Mouse (Mus musculus) 3T3-L1 (cell line): Measurements from ENCODE around the gene Dynlrb1.

Experiments
- DNase-seq: peaks from one replicate; pipeline ENCODE4 v3.0.0-alpha.2; 2015; ENCODE audit warnings: low read depth, low spot score

Dynlrb1 gene

GRCm38 (mm10) chr2:155236362-155236992, at the start of gene Dynlrb1:
Gene Dynlrb1, plus strand, starts transcription at chr2:155236533.
- DNase-seq = peak; percentile 99

- DNase-seq = peak; percentile 55
Observed at GRCm38 (mm10) chr2:155207419-155207818, 28.9 kb upstream of the Dynlrb1 start.

GRCm38 (mm10) chr2:155223145-155223544, 13.2 kb upstream of the Dynlrb1 start:
- no peak for DNase-seq

- peak; percentile 91 for DNase-seq
Observed at GRCm38 (mm10) chr2:155224721-155225120, 11.6 kb upstream of the Dynlrb1 start.

- no peak for DNase-seq
Observed at GRCm38 (mm10) chr2:155235746-155236361, 479 bp upstream of the Dynlrb1 start.

- DNase-seq = peak; percentile 32
Observed at GRCm38 (mm10) chr2:155237276-155237675, 943 bp downstream of the Dynlrb1 start.

- peak; percentile 21 for DNase-seq
Observed at GRCm38 (mm10) chr2:155240915-155241314, 4.6 kb downstream of the Dynlrb1 start.

GRCm38 (mm10) chr2:155242296-155242855, 6.0 kb downstream of the Dynlrb1 start:
- peak; percentile 97 for DNase-seq

- DNase-seq = no peak
Observed at GRCm38 (mm10) chr2:155246231-155246630, 9.9 kb downstream of the Dynlrb1 start.

- DNase-seq = peak; percentile 93
Observed at GRCm38 (mm10) chr2:155248206-155248605, 11.9 kb downstream of the Dynlrb1 start.

- DNase-seq = no peak
Observed at GRCm38 (mm10) chr2:155248718-155249117, 12.4 kb downstream of the Dynlrb1 start.

GRCm38 (mm10) chr2:155249588-155249987, 13.3 kb downstream of the Dynlrb1 start:
- no peak for DNase-seq

- DNase-seq = no peak
Observed at GRCm38 (mm10) chr2:155265526-155265925, 29.2 kb downstream of the Dynlrb1 start.

- DNase-seq = no peak
Observed at GRCm38 (mm10) chr2:155266896-155267295, 30.6 kb downstream of the Dynlrb1 start.

- DNase-seq = peak; percentile 54
Observed at GRCm38 (mm10) chr2:155271957-155272356, 35.6 kb downstream of the Dynlrb1 start.

GRCm38 (mm10) chr2:155272396-155273170, 36.2 kb downstream of the Dynlrb1 start:
- DNase-seq = no peak

GRCm38 (mm10) chr2:155273603-155274002, 37.3 kb downstream of the Dynlrb1 start:
- DNase-seq = no peak

GRCm38 (mm10) chr2:155276195-155276594, 39.9 kb downstream of the Dynlrb1 start, which contains the start of gene Map1lc3a:
Gene Map1lc3a, plus strand, starts transcription at chr2:155276297.
- peak; percentile 92 for DNase-seq

GRCm38 (mm10) chr2:155276621-155277175, 40.4 kb downstream of the Dynlrb1 start:
- DNase-seq = peak; percentile 58

- DNase-seq = no peak
Observed at GRCm38 (mm10) chr2:155277721-155278120, 41.4 kb downstream of the Dynlrb1 start.

- no peak for DNase-seq
Observed at GRCm38 (mm10) chr2:155278361-155278760, 42.0 kb downstream of the Dynlrb1 start.

GRCm38 (mm10) chr2:155279163-155279562, 42.8 kb downstream of the Dynlrb1 start:
- DNase-seq = no peak
